Comparison of ENCODE assay signal across 8 mouse cellular contexts in genomic region chr1:184732556-184733049, GRCm38 (mm10). TPM values are rescaled to one million over a fixed set of nuclear protein-coding genes. Genes with fewer than 3 reads are reported as not detected.
A peak's percentile ranks its signal among the peaks of the same experiment; 100 is the strongest.
DNase-seq lines count a peak whose midpoint lies in the region.

TSS of gene Hlx (minus strand) at chr1:184732619.

- H3K9me3 ChIP-seq in embryonic facial prominence, embryonic 10.5 days: no peaks in the 10 kb centered on the region

- peaks cover 98% of the 10 kb centered on the region for H3K27me3 ChIP-seq in embryonic facial prominence, embryonic 10.5 days (replicated peaks; ENCODE audit: low read depth, poor library complexity, severe bottlenecking)

- H3K4me1 ChIP-seq in embryonic facial prominence, embryonic 10.5 days: peaks cover 25% of the 10 kb centered on the region

- under 1% methylated on average over 32 of the region's 32 CpGs for WGBS in embryonic facial prominence, embryonic 10.5 days

- H3K36me3 ChIP-seq in embryonic facial prominence, embryonic 10.5 days (replicated peaks): no peaks in the 10 kb centered on the region

- peak; percentile 58 for DNase-seq in urinary bladder, postnatal 14 days (ENCODE audit: low spot score)
- DNase-seq in urinary bladder, postnatal 10 days (ENCODE audit: low spot score): no peak
- peak; percentile 90 for DNase-seq in embryonic facial prominence, embryonic 10.5 days (ENCODE audit: low spot score)
- DNase-seq in heart, adult 8-10 months (ENCODE audit: low spot score): peak; percentile 77
- peak; percentile 60 for DNase-seq in kidney, adult 9 months
- peak; percentile 91 for DNase-seq in lung, postnatal 10 days
- peak; percentile 91 for DNase-seq in retina, postnatal 1 day
- DNase-seq in cerebellum, adult 11-12 months: no peak

- peak within 1 kb of the TSS; percentile 65 for H3K27ac ChIP-seq in embryonic facial prominence, embryonic 10.5 days (replicated peaks)

- peak within 1 kb of the TSS; percentile 68 for H3K4me3 ChIP-seq in embryonic facial prominence, embryonic 10.5 days

RNA-seq across cellular contexts. Expression of gene Hlx, which starts in this region (rescaled TPM):
- polyA plus RNA-seq in embryonic facial prominence, embryonic 10.5 days (2016; fragmentation: Nextera tagmentation; extraction: Ambion mirVana): 5.8 and 7.7 TPM in 2 replicates
- 1 to 10 TPM; 7.3 to 8.4 (median 8.0) TPM for total RNA-seq in heart, adult 8-10 months (2022)

Comparison
In these comparisons a context has a peak if more than half of its experiments do, and no peak if none do; other contexts are left out.
1. DNase-seq: peak in urinary bladder, postnatal 14 days (single experiment), embryonic facial prominence, embryonic 10.5 days (single experiment), heart, adult 8-10 months (single experiment), kidney, adult 9 months (single experiment), lung, postnatal 10 days (single experiment) and retina, postnatal 1 day (single experiment); none in urinary bladder, postnatal 10 days (single experiment) and cerebellum, adult 11-12 months (single experiment).